Mouse (Mus musculus) central nervous system, embryonic 14 days (tissue): ENCODE data around the gene Hist1h4f. TPM values are rescaled to one million over a fixed set of nuclear protein-coding genes. Genes with fewer than 3 reads are reported as not detected.

Source experiments
- polyA plus RNA-seq: library from polyadenylated mRNA; depleted of rRNA; stranded (reverse); fragments of >200 nt; gene quantifications from 2 replicates; pipeline ENCODE4 v1.2.3, GENCODE M21; 2012; rRNA removed

Gene Hist1h4f
- polyA plus RNA-seq: 10.2 and 14.3 TPM in 2 replicates

GRCm38 (mm10) chr13:23551146-23551834 is at the start of gene Hist1h4f:
Gene Hist1h4f (minus strand): TSS chr13:23551648.

GRCm38 (mm10) chr13:23581408-23582218 is 30.2 kb upstream of the Hist1h4f start, which contains the start of gene Hist1h4d:
Gene Hist1h4d (plus strand): TSS chr13:23581598.

GRCm38 (mm10) chr13:23575271-23575851 is 23.9 kb upstream of the Hist1h4f start, which contains the start of gene Hist1h3d:
Gene Hist1h3d (plus strand): TSS chr13:23575763.

GRCm38 (mm10) chr13:23573898-23574524 is 22.6 kb upstream of the Hist1h4f start, which contains the start of the genes Hist1h2bf and Hist1h2ad:
Gene Hist1h2bf (minus strand): TSS chr13:23574196.
Gene Hist1h2ad (plus strand): TSS chr13:23574381.

GRCm38 (mm10) chr13:23571022-23571503 is 19.6 kb upstream of the Hist1h4f start, which contains the start of the genes Hist1h2ae and Hist1h2bg:
Gene Hist1h2ae (minus strand): TSS chr13:23571220.
Gene Hist1h2bg (plus strand): TSS chr13:23571396.

GRCm38 (mm10) chr13:23561883-23562659 is 10.6 kb upstream of the Hist1h4f start, which contains the start of gene Hist1h3e:
Gene Hist1h3e (minus strand): TSS chr13:23562369.

GRCm38 (mm10) chr13:23552962-23553361 is 1.5 kb upstream of the Hist1h4f start, which contains the start of gene Hist1h1d:
Gene Hist1h1d (plus strand): TSS chr13:23553262.

GRCm38 (mm10) chr13:23543965-23544786 is 7.3 kb downstream of the Hist1h4f start, which contains the start of gene Hist1h3f:
Gene Hist1h3f (plus strand): TSS chr13:23544052.

GRCm38 (mm10) chr13:23542999-23543607 is 8.3 kb downstream of the Hist1h4f start, which contains the start of gene Hist1h2bh:
Gene Hist1h2bh (minus strand): TSS chr13:23543392.

GRCm38 (mm10) chr13:23535137-23536075 is 16.0 kb downstream of the Hist1h4f start, which contains the start of gene Hist1h3g:
Gene Hist1h3g (plus strand): TSS chr13:23535422.

GRCm38 (mm10) chr13:23533560-23534367 is 17.7 kb downstream of the Hist1h4f start, which contains the start of gene Hist1h2af:
Gene Hist1h2af (plus strand): TSS chr13:23533906.

GRCm38 (mm10) chr13:23530901-23531875 is 20.3 kb downstream of the Hist1h4f start, which contains the start of gene Hist1h4h:
Gene Hist1h4h (plus strand): TSS chr13:23531050.

